Mouse (Mus musculus): ENCODE measurements around the gene Sec61a1. TPM values are rescaled to one million over a fixed set of nuclear protein-coding genes. Genes with fewer than 3 reads are reported as not detected.

Sec61a1 gene
- total and polyA plus RNA-seq, 3 experiments, result 111 to 277 (median 161) TPM

DNA sequence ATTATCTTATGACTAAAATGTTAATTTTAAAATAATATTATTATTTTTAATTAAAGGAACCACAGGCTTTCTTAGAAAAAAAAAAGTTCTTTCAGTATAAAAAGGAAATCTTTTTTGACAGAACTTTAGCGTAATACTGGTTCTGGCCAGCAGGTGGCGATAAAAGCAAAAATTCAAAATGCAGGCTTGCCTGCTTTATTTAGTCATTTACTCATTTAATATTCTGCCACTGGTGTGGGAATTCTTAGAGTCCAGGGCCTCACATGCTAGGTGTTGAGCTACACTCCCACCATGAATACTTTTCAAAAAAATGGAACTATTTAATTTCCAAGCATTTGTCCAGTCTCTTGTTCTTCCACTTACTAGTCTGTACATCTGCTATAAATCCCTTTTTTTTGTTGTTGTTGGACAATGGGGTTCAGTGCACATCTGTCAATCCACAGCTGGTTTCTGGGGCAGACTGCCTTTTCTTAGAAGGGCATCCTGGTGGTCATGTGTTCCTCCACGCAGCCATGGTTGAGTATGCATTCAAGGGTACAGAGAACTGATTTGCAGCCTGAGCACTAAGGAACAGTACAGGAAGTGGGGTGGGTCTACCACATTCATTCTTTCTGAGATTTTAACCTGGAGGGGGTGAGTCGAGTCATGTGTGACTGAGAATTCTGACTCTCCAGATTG is 30.6 kb upstream of the Sec61a1 start (continued):
- TF ChIP-seq USF2 (IDR thresholded peaks at IDR 0.05; ENCODE audit: borderline replicate concordance in 1 of 2, insufficient read depth in 1 of 2, low read depth in 1 of 2, low read length in 2 of 2), result no peak

DNA sequence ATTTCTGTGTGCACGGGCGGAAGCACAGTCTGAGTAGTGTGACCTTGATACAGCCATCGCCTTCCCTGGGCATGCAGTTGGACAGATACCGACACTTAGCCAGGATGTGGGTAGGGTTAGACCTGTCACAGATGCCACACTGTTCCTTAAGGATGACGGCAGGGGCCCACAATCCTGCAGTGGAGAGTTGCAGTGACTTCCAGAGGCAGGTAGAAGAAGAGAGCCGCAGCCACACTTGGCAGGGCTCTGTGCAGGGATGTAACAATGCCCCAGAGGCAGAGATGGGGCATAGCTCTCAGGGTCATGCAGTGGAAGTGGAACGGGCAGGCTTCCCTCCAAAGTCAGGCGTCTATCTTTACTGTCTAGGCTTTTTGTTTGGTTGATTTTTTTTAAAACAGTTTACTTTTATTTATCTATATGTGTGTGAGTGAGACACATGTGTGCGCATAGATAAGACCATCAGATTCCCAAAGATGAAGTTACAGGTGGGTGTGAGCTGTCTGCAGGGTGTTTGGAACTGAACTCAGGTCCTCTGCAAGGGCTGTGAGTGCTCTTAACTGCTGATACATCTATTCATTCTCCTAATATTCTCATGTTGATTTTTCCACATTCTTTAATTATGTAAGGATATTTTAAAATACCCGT is 29.8 kb upstream of the Sec61a1 start:
- Histone ChIP-seq H3K27me3 (ENCODE audit: control insufficient read depth in 1 of 2, insufficient read depth in 2 of 2, low read length in 2 of 2) (peaks cover 0 to 23% of the 10 kb centered on the region in 2 experiments; a peak in 1 of 4 replicates), H3K4me3 (ENCODE audit: control insufficient read depth in 1 of 2, insufficient read depth in 1 of 2, low read depth in 2 of 2, low read length in 2 of 2) (peak overlapping the region in 1 of 2 experiments; percentile 4; a peak in 2 of 4 replicates), H3K9me3 (replicated peaks; ENCODE audit: insufficient read depth, low read length) (no peaks in the 10 kb centered on the region), H3K9ac (ENCODE audit: control insufficient read depth, low read depth, low read length, poor library complexity, severe bottlenecking) (no peak overlapping the region), H3K4me1 (ENCODE audit: control insufficient read depth in 1 of 2, insufficient read depth in 2 of 2, low read length in 2 of 2) (peaks cover 5 to 20% of the 10 kb centered on the region in 2 experiments), H3K27ac (ENCODE audit: control insufficient read depth, low read depth, low read length) (peak overlapping the region; percentile 2; the same call in 1 of the 2 replicates), H3K79me2 (ENCODE audit: control insufficient read depth, insufficient read depth, low read length, poor library complexity) (no peaks in the 10 kb centered on the region), H3K36me3 (ENCODE audit: control insufficient read depth in 1 of 2, insufficient read depth in 2 of 2, low read length in 2 of 2) (peaks cover 0 to 16% of the 10 kb centered on the region in 2 experiments; a peak in 2 of 4 replicates)
- peak; percentile 54 for DNase-seq (ENCODE audit: low read depth, low spot score)
- TF ChIP-seq RAD21 (IDR thresholded peaks at IDR 0.05; ENCODE audit: low read depth, low read length) (no peak), POLR2AphosphoS5 (IDR thresholded peaks at IDR 0.05; ENCODE audit: borderline replicate concordance, low read depth, low read length) (no peak), ETS1 (IDR thresholded peaks at IDR 0.05; ENCODE audit: low read depth, low read length) (peak; percentile 78), MAFK (IDR thresholded peaks at IDR 0.05; ENCODE audit: borderline replicate concordance, low read depth, low read length) (no peak), UBTF (IDR thresholded peaks at IDR 0.05; ENCODE audit: borderline replicate concordance, insufficient read depth, low read depth, low read length) (no peak), NELFE (IDR thresholded peaks at IDR 0.05; ENCODE audit: low read depth, low read length) (no peak), EP300 (IDR thresholded peaks at IDR 0.05; ENCODE audit: low read depth in 1 of 2, low read length in 2 of 2) (peak; percentile 64 to 80), MYC (IDR thresholded peaks at IDR 0.05; ENCODE audit: low read depth, low read length) (no peak), USF1 (IDR thresholded peaks at IDR 0.05; ENCODE audit: low read depth, low read length) (no peak), POLR2AphosphoS2 (IDR thresholded peaks at IDR 0.05; ENCODE audit: low read length) (no peak), TCF12 (IDR thresholded peaks at IDR 0.05; ENCODE audit: low read depth, low read length) (peak; percentile 86), MEF2A (IDR thresholded peaks at IDR 0.05; ENCODE audit: extremely low read depth, insufficient replicate concordance, low read depth, low read length, poor library complexity, severe bottlenecking) (no peak), ZNF384 (IDR thresholded peaks at IDR 0.05; ENCODE audit: low read depth, low read length) (peak; percentile 86), BHLHE40 (IDR thresholded peaks at IDR 0.05; ENCODE audit: borderline replicate concordance, low read depth, low read length) (peak; percentile 44; the same call in 1 of the 2 replicates), ZC3H11A (IDR thresholded peaks at IDR 0.05; ENCODE audit: low read depth, low read length) (no peak), TAL1 (IDR thresholded peaks at IDR 0.05; ENCODE audit: low read length) (peak; percentile 36), JUND (IDR thresholded peaks at IDR 0.05; ENCODE audit: low read depth, low read length) (0 out of 2 replicates have a peak, but pooled peaks have one; percentile 55), MAZ (IDR thresholded peaks at IDR 0.05; ENCODE audit: low read depth, low read length) (no peak), ELF1 (IDR thresholded peaks at IDR 0.05; ENCODE audit: low read depth, low read length) (no peak), MYB (IDR thresholded peaks at IDR 0.05; ENCODE audit: low read depth, low read length) (no peak), CTCF (IDR thresholded peaks at IDR 0.05 in 2 of 3, conservative IDR thresholded peaks at IDR 0.05 in 1 of 3; ENCODE audit: control insufficient read depth in 1 of 3, insufficient read depth in 1 of 3, low read depth in 2 of 3, low read length in 3 of 3, poor library complexity in 1 of 3, severe bottlenecking in 1 of 3) (no peak), MAX (IDR thresholded peaks at IDR 0.05; ENCODE audit: low read length) (peak; percentile 35; the same call in 1 of the 2 replicates), GATA1 (IDR thresholded peaks at IDR 0.05; ENCODE audit: low read depth, low read length) (peak; percentile 82), CHD2 (IDR thresholded peaks at IDR 0.05; ENCODE audit: low read length) (no peak), MXI1 (IDR thresholded peaks at IDR 0.05; ENCODE audit: low read depth, low read length) (0 out of 2 replicates have a peak, but pooled peaks have one; percentile 21), NRF1 (IDR thresholded peaks at IDR 0.05; ENCODE audit: insufficient read depth, low read depth, low read length, poor library complexity, severe bottlenecking) (no peak), KAT2A (conservative IDR thresholded peaks at IDR 0.05; ENCODE audit: low read depth, low read length) (no peak), POLR2A (IDR thresholded peaks at IDR 0.05; ENCODE audit: control insufficient read depth in 1 of 2, insufficient read depth in 1 of 2, low read depth in 1 of 2, low read length in 2 of 2, poor library complexity in 1 of 2) (no peak), SIN3A (IDR thresholded peaks at IDR 0.05; ENCODE audit: low read length) (peak; percentile 57)
